In genomic region chr2:180701053-180701766, GRCm38 (mm10) we compare ENCODE assay signal across 8 mouse cellular contexts. TPM values are rescaled to one million over a fixed set of nuclear protein-coding genes. Genes with fewer than 3 reads are reported as not detected.
DNase-seq lines count a peak whose midpoint lies in the region; ATAC-seq and TF ChIP-seq lines count a peak whose summit lies in the region.

No protein-coding gene starts in this region.

- H3K9me3 ChIP-seq in embryonic facial prominence, embryonic 13.5 days = no peaks in the 10 kb centered on the region
- no peaks in the 10 kb centered on the region for H3K9me3 ChIP-seq in midbrain, embryonic 13.5 days

- no peak for TF ChIP-seq CTCF in spleen, adult 2 months (IDR thresholded peaks at IDR 0.05; ENCODE audit: extremely low read depth, insufficient read depth, insufficient read length, insufficient replicate concordance)

- peaks cover 21% of the 10 kb centered on the region for H3K4me1 ChIP-seq in spleen, adult 2 months (ENCODE audit: control insufficient read depth, insufficient read depth, insufficient read length)
- H3K4me1 ChIP-seq in embryonic facial prominence, embryonic 13.5 days = peaks cover 34% of the 10 kb centered on the region
- H3K4me1 ChIP-seq in midbrain, embryonic 13.5 days (replicated peaks) = peaks cover 54% of the 10 kb centered on the region

- H3K9ac ChIP-seq in embryonic facial prominence, embryonic 13.5 days = peak overlapping the region; percentile 98
- peak overlapping the region; percentile 97 for H3K9ac ChIP-seq in midbrain, embryonic 13.5 days (replicated peaks)

- H3K4me2 ChIP-seq in embryonic facial prominence, embryonic 13.5 days = peak overlapping the region; percentile 83
- peak overlapping the region; percentile 97 for H3K4me2 ChIP-seq in midbrain, embryonic 13.5 days (replicated peaks)

- no peak for TF ChIP-seq POLR2A in spleen, adult 2 months (IDR thresholded peaks at IDR 0.05; ENCODE audit: low read depth, low read length)

- peak overlapping the region; percentile 76 for H3K4me3 ChIP-seq in spleen, adult 2 months (ENCODE audit: extremely low read depth, insufficient read depth, insufficient read length)
- peak overlapping the region; percentile 90 for H3K4me3 ChIP-seq in embryonic facial prominence, embryonic 13.5 days
- peak overlapping the region; percentile 95 for H3K4me3 ChIP-seq in midbrain, embryonic 13.5 days (replicated peaks)

- no peak for ATAC-seq in embryonic facial prominence, embryonic 13.5 days (ENCODE audit: insufficient number of reproducible peaks, insufficient read depth, low FRiP score, low TSS enrichment, low read depth)
- ATAC-seq in inflammation-experienced regulatory T-cells, adult 6 months = peak; percentile 8
- ATAC-seq in midbrain, embryonic 13.5 days = peak; percentile 28; the same call in 1 of the 2 replicates

- WGBS in spleen, adult 2 months = under 1% methylated on average over 26 of the region's 26 CpGs
- WGBS in embryonic facial prominence, embryonic 13.5 days = 5% methylated on average over 26 of the region's 26 CpGs
- 6% methylated on average over 26 of the region's 26 CpGs for WGBS in midbrain, embryonic 13.5 days

- no peaks in the 10 kb centered on the region for H3K27me3 ChIP-seq in spleen, adult 2 months (ENCODE audit: control insufficient read depth, insufficient read depth, low read length)
- no peaks in the 10 kb centered on the region for H3K27me3 ChIP-seq in embryonic facial prominence, embryonic 13.5 days
- no peaks in the 10 kb centered on the region for H3K27me3 ChIP-seq in midbrain, embryonic 13.5 days

- H3K27ac ChIP-seq in spleen, adult 2 months (ENCODE audit: insufficient read depth, low read length) = peak overlapping the region; percentile 90
- peak overlapping the region; percentile 96 for H3K27ac ChIP-seq in embryonic facial prominence, embryonic 13.5 days
- peak overlapping the region; percentile 95 for H3K27ac ChIP-seq in midbrain, embryonic 13.5 days

- no peak for DNase-seq in spleen, adult 2 months (ENCODE audit: low read depth in 1 of 2, low spot score in 2 of 2)
- DNase-seq in spleen, adult 18-20 months = no peak
- DNase-seq in urinary bladder, postnatal 4 days (ENCODE audit: low spot score in 2 of 2) = no peak
- no peak for DNase-seq in kidney, postnatal 10 days
- DNase-seq in adrenal gland, postnatal 10 days = no peak

- H3K36me3 ChIP-seq in spleen, adult 2 months (ENCODE audit: control insufficient read depth, insufficient read depth, low read length) = no peaks in the 10 kb centered on the region
- H3K36me3 ChIP-seq in embryonic facial prominence, embryonic 13.5 days = 0 out of 2 replicates have a peak, but pooled peaks cover 6% of the 10 kb centered on the region
- no peaks in the 10 kb centered on the region for H3K36me3 ChIP-seq in midbrain, embryonic 13.5 days

RNA-seq across cellular contexts. Expression of gene Dido1, which starts 8.6 kb away (rescaled TPM):
- 11.4 and 12.5 TPM in 2 replicates for polyA plus RNA-seq in spleen, adult 2 months (2012; rRNA removed)
- polyA plus RNA-seq in embryonic facial prominence, embryonic 13.5 days (2015; fragmentation: Nextera tagmentation; extraction: Ambion mirVana) = 36.3 and 36.5 TPM in 2 replicates
- 10 to 100 TPM; 36.4 to 52.4 (median 45.3) TPM for polyA plus RNA-seq in inflammation-experienced regulatory T-cells, adult 6 months (2017; shearing (Covaris generic))
- 33.9 and 36.3 TPM in 2 replicates for polyA plus RNA-seq in midbrain, embryonic 13.5 days (2015; fragmentation: Nextera tagmentation; extraction: Ambion mirVana)
- total RNA-seq in adrenal gland, postnatal 10 days (2021) = 10 to 100 TPM; 41.1 to 55.9 TPM

RNA-seq across cellular contexts. Expression of gene Gid8, which starts 8.7 kb away (rescaled TPM):
- 21.1 and 22.8 TPM in 2 replicates for polyA plus RNA-seq in spleen, adult 2 months (2012; rRNA removed)
- polyA plus RNA-seq in embryonic facial prominence, embryonic 13.5 days (2015; fragmentation: Nextera tagmentation; extraction: Ambion mirVana) = 62.8 and 66.5 TPM in 2 replicates
- polyA plus RNA-seq in inflammation-experienced regulatory T-cells, adult 6 months (2017; shearing (Covaris generic)) = 10 to 100 TPM; 20.2 to 22.8 (median 22.4) TPM
- 56.3 and 61.1 TPM in 2 replicates for polyA plus RNA-seq in midbrain, embryonic 13.5 days (2015; fragmentation: Nextera tagmentation; extraction: Ambion mirVana)
- total RNA-seq in adrenal gland, postnatal 10 days (2021) = 10 to 100 TPM; 61.8 to 71.6 TPM

RNA-seq across cellular contexts. Expression of gene Slc17a9, which starts 23.9 kb away (rescaled TPM):
- polyA plus RNA-seq in spleen, adult 2 months (2012; rRNA removed) = 43.9 and 48.1 TPM in 2 replicates
- 0.70 and 1.4 TPM in 2 replicates for polyA plus RNA-seq in embryonic facial prominence, embryonic 13.5 days (2015; fragmentation: Nextera tagmentation; extraction: Ambion mirVana)
- 10 to 100 TPM; 31.7 to 86.8 (median 66.9) TPM for polyA plus RNA-seq in inflammation-experienced regulatory T-cells, adult 6 months (2017; shearing (Covaris generic))
- polyA plus RNA-seq in midbrain, embryonic 13.5 days (2015; fragmentation: Nextera tagmentation; extraction: Ambion mirVana) = 0.27 and 0.61 TPM in 2 replicates
- total RNA-seq in adrenal gland, postnatal 10 days (2021) = 1 to 10 TPM; 1.6 to 2.2 TPM

RNA-seq across cellular contexts. Expression of gene Tcfl5, which starts 58.7 kb away (rescaled TPM):
- not detected in 2 replicates for polyA plus RNA-seq in spleen, adult 2 months (2012; rRNA removed)
- 0.28 and 0.65 TPM in 2 replicates for polyA plus RNA-seq in embryonic facial prominence, embryonic 13.5 days (2015; fragmentation: Nextera tagmentation; extraction: Ambion mirVana)
- under 1 TPM in 1 of 3 experiments, not detected in 2; 0.28 TPM for polyA plus RNA-seq in inflammation-experienced regulatory T-cells, adult 6 months (2017; shearing (Covaris generic))
- polyA plus RNA-seq in midbrain, embryonic 13.5 days (2015; fragmentation: Nextera tagmentation; extraction: Ambion mirVana) = 0.09 and 0.15 TPM in 2 replicates
- total RNA-seq in adrenal gland, postnatal 10 days (2021) = under 1 TPM; 0.33 to 0.39 TPM

Comparison
In these comparisons a context has a peak if more than half of its experiments do, and no peak if none do; other contexts are left out.
1. RNA of gene Slc17a9, which starts 23.9 kb away (polyA plus RNA-seq): 31.7 to 86.8 TPM in inflammation-experienced regulatory T-cells, adult 6 months and 43.9 to 48.1 TPM in spleen, adult 2 months; 0.70 to 1.4 TPM in embryonic facial prominence, embryonic 13.5 days and 0.27 to 0.61 TPM in midbrain, embryonic 13.5 days; every median in the first group is over 10 times any median in the second.
2. Peak in every context shown above with its lines, with median percentiles within 50 percentile points of each other: H3K27ac ChIP-seq and H3K4me3 ChIP-seq.